Mouse (Mus musculus) midbrain, embryonic 16.5 days (tissue): ENCODE results near the gene Ubxn2a. TPM values are rescaled to one million over a fixed set of nuclear protein-coding genes. Genes with fewer than 3 reads are reported as not detected.

Source experiments
- ATAC-seq: fragments of 200-750 bp; cut with Nextera tagmentation; 2 replicates; pipeline ENCODE4 v1.8.0; 2017; ENCODE audit warnings: moderate TSS enrichment
- H3K27ac ChIP-seq: fragments of 300-500 bp; sonication (generic); 2 replicates; pipeline ENCODE4 v1.5.1; 2014; ENCODE audit warnings: mild to moderate bottlenecking, low read length, mixed read lengths
- H3K27me3 ChIP-seq: fragments of 300-500 bp; sonication (generic); 2 replicates; pipeline ENCODE4 v1.6.1; 2014; ENCODE audit warnings: low read depth, low read length, mixed read lengths; ENCODE audit not compliant: control insufficient read depth, insufficient read depth
- H3K36me3 ChIP-seq: fragments of 300-500 bp; sonication (generic); 2 replicates; pipeline ENCODE4 v1.6.1; 2014; ENCODE audit warnings: mild to moderate bottlenecking, low read length, moderate library complexity, mixed read lengths; ENCODE audit not compliant: control insufficient read depth, insufficient read depth
- H3K4me1 ChIP-seq: fragments of 300-500 bp; sonication (generic); 2 replicates; pipeline ENCODE4 v1.6.1; 2014; ENCODE audit warnings: mild to moderate bottlenecking, low read length, mixed read lengths; ENCODE audit not compliant: control insufficient read depth, insufficient read depth
- H3K4me2 ChIP-seq: fragments of 300-500 bp; sonication (generic); 2 replicates; pipeline ENCODE4 v1.6.1; 2014; ENCODE audit warnings: mild to moderate bottlenecking, low read length, mixed read lengths
- H3K4me3 ChIP-seq: fragments of 300-500 bp; sonication (generic); 2 replicates; pipeline ENCODE4 v1.5.1; 2014; ENCODE audit warnings: low read depth, mild to moderate bottlenecking, low read length, moderate library complexity, mixed read lengths
- H3K9ac ChIP-seq: fragments of 300-500 bp; sonication (generic); 2 replicates; pipeline ENCODE4 v1.6.1; 2014; ENCODE audit warnings: low read depth, low read length, mixed read lengths
- H3K9me3 ChIP-seq: fragments of 300-500 bp; sonication (generic); replicated peaks from 2 replicates; pipeline ENCODE4 v1.6.1; 2014; ENCODE audit warnings: mild to moderate bottlenecking, low read length, mixed read lengths; ENCODE audit not compliant: control insufficient read depth, poor library complexity, severe bottlenecking
- WGBS: fragments of 180-500 bp; shearing (Covaris S2); extraction: QIAGEN DNeasy Blood & Tissue Kit; methylation state at CpG from one replicate; pipeline ENCODE4 v1.1.7; 2014; 5-methylcytosine and 5-hydroxymethylcytosine counted together
- polyA plus RNA-seq: library from polyadenylated mRNA; unstranded; fragments of >200 nt; fragmentation: Nextera tagmentation; extraction: Ambion mirVana; gene quantifications from 2 replicates; pipeline ENCODE4 v1.2.1, GENCODE M21; 2015

Ubxn2a gene
- polyA plus RNA-seq, result 38.7 and 40.9 TPM in 2 replicates

GRCm38 (mm10) chr12:4906951-4907906, at the start of gene Ubxn2a:
Ubxn2a (minus strand) TSS chr12:4907705.
- peaks cover 6% of the 10 kb centered on the region for H3K4me1 ChIP-seq
- H3K4me2 ChIP-seq, result peak within 1 kb of the TSS; percentile 72
- peak within 1 kb of the TSS; percentile 84 for H3K4me3 ChIP-seq
- no peaks in the 10 kb centered on the region for H3K36me3 ChIP-seq
- H3K9me3 ChIP-seq, result no peaks in the 10 kb centered on the region
- H3K27ac ChIP-seq, result peak within 1 kb of the TSS; percentile 90
- WGBS, result under 1% methylated on average over 86 of the region's 125 CpGs
- H3K9ac ChIP-seq, result peak within 1 kb of the TSS; percentile 86
- H3K27me3 ChIP-seq, result no peaks in the 10 kb centered on the region
- ATAC-seq, result peak; percentile 94

- no peak overlapping the region for H3K4me2 ChIP-seq
- ATAC-seq, result no peak
- H3K36me3 ChIP-seq, result peaks cover 23% of the 10 kb centered on the region
- H3K4me3 ChIP-seq, result no peak overlapping the region
- H3K4me1 ChIP-seq, result no peaks in the 10 kb centered on the region
- H3K27ac ChIP-seq, result no peak overlapping the region
- no peaks in the 10 kb centered on the region for H3K27me3 ChIP-seq
- 89% methylated on average over 4 of the region's 4 CpGs for WGBS
- no peak overlapping the region for H3K9ac ChIP-seq
- H3K9me3 ChIP-seq, result no peaks in the 10 kb centered on the region
Measured at GRCm38 (mm10) chr12:4953156-4953555, 45.7 kb upstream of the Ubxn2a start.

- Histone ChIP-seq H3K27me3 (no peaks in the 10 kb centered on the region), H3K4me2 (no peak overlapping the region), H3K36me3 (peaks cover 20% of the 10 kb centered on the region; the same call in 1 of the 2 replicates), H3K9ac (no peak overlapping the region), H3K4me1 (no peaks in the 10 kb centered on the region), H3K27ac (no peak overlapping the region), H3K9me3 (no peaks in the 10 kb centered on the region), H3K4me3 (no peak overlapping the region)
- ATAC-seq, result no peak
- WGBS, result 100% methylated on average over 1 of the region's 1 CpGs
Measured at GRCm38 (mm10) chr12:4952272-4952671, 44.8 kb upstream of the Ubxn2a start.

- Histone ChIP-seq H3K9me3 (no peaks in the 10 kb centered on the region), H3K36me3 (no peaks in the 10 kb centered on the region), H3K27ac (no peak overlapping the region), H3K27me3 (no peaks in the 10 kb centered on the region), H3K4me3 (no peak overlapping the region), H3K4me1 (no peaks in the 10 kb centered on the region), H3K9ac (no peak overlapping the region), H3K4me2 (no peak overlapping the region)
- no peak for ATAC-seq
- WGBS, result 90% methylated on average over 3 of the region's 3 CpGs
Measured at GRCm38 (mm10) chr12:4930820-4931548, 23.5 kb upstream of the Ubxn2a start.

GRCm38 (mm10) chr12:4928197-4928596, 20.7 kb upstream of the Ubxn2a start:
- Histone ChIP-seq H3K27me3 (no peaks in the 10 kb centered on the region), H3K4me3 (no peak overlapping the region), H3K27ac (no peak overlapping the region), H3K4me2 (no peak overlapping the region), H3K4me1 (no peaks in the 10 kb centered on the region), H3K9me3 (no peaks in the 10 kb centered on the region), H3K36me3 (no peaks in the 10 kb centered on the region), H3K9ac (no peak overlapping the region)
- ATAC-seq, result no peak
- WGBS, result 85% methylated on average over 2 of the region's 2 CpGs

GRCm38 (mm10) chr12:4917805-4918591, 10.5 kb upstream of the Ubxn2a start:
- Histone ChIP-seq H3K27ac (peak overlapping the region; percentile 99), H3K9me3 (no peaks in the 10 kb centered on the region), H3K4me1 (peaks cover 14% of the 10 kb centered on the region), H3K4me2 (peak overlapping the region; percentile 84), H3K4me3 (peak overlapping the region; percentile 98), H3K27me3 (no peaks in the 10 kb centered on the region), H3K9ac (peak overlapping the region; percentile 99), H3K36me3 (no peaks in the 10 kb centered on the region)
- WGBS, result under 1% methylated on average over 44 of the region's 48 CpGs
- ATAC-seq, result no peak; the same call in 1 of the 2 replicates

- Histone ChIP-seq H3K9ac (peak within 1 kb of the TSS; percentile 99), H3K27me3 (no peaks in the 10 kb centered on the region), H3K4me3 (peak within 1 kb of the TSS; percentile 98), H3K4me1 (peaks cover 14% of the 10 kb centered on the region), H3K9me3 (no peaks in the 10 kb centered on the region), H3K4me2 (peak within 1 kb of the TSS; percentile 84), H3K36me3 (no peaks in the 10 kb centered on the region), H3K27ac (peak within 1 kb of the TSS; percentile 99)
- ATAC-seq, result peak; percentile 98
- WGBS, result under 1% methylated on average over 74 of the region's 89 CpGs
Measured at GRCm38 (mm10) chr12:4916994-4917804, 9.7 kb upstream of the Ubxn2a start, which contains the start of gene Atad2b. Atad2b (plus strand) TSS chr12:4917353.

GRCm38 (mm10) chr12:4914944-4915343, 7.4 kb upstream of the Ubxn2a start:
- no peak overlapping the region for H3K4me3 ChIP-seq
- H3K27me3 ChIP-seq, result no peaks in the 10 kb centered on the region
- no peaks in the 10 kb centered on the region for H3K9me3 ChIP-seq
- no peak for ATAC-seq
- no peak overlapping the region for H3K27ac ChIP-seq
- H3K9ac ChIP-seq, result no peak overlapping the region
- H3K4me2 ChIP-seq, result no peak overlapping the region
- 82% methylated on average over 3 of the region's 3 CpGs for WGBS
- H3K36me3 ChIP-seq, result no peaks in the 10 kb centered on the region
- H3K4me1 ChIP-seq, result peaks cover 8% of the 10 kb centered on the region
